Mouse (Mus musculus) A20 (cell line): ENCODE data around the gene Vps51.
A peak's percentile ranks its signal among the peaks of the same experiment; 100 is the strongest.

Source experiments
- DNase-seq: peaks from one replicate; pipeline ENCODE4 v3.0.0-alpha.2; 2011; ENCODE audit warnings: low read depth, low spot score

Gene Vps51

DNA sequence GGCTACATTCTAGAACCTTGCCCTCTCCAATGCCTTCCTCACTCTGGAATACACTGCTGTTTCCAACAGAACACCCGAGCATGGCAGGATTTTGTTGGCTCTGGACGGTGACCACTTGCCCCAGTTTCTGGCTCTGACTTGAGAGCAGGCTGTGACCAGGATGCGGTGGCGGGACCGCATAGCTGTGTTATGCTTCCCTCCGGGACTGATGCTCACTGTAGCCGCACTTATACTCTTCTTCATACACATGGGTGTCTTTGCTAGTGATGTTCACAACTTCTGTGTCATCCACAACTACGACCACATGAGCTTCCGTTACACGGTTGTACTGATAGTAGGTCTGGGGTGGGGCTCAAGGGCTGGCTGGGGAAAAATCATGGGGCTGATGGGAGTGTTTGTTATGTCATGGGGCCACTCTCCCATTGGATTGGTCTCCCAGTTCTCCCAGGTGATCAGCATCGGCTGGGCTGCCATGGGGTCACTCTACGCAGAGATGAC lies 3.0 kb upstream of the Vps51 start, which contains the start of gene Tmem262:
Gene Tmem262, plus strand, starts transcription at position 51 of the 498 bp plus-strand sequence.
- DNase-seq: no peak

DNA sequence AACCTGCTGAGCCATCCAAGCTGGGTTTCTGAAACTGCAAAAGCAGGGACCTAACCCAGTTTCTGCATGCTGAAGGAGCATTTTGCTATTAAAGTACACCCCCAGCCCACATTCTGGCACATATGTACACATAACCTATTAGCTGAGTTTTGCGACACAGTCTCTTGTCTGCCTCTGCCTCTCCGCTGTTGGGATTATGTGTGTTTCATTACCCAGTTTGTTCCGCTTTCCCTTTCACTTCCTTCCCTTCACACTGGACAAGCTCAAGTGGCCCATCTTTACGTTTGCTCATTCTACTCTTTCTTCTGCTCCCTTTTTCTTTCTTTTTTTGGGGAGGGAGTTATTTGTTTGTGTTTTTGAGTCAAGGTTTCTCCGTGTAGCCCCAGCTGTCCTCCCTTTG lies 3.1 kb downstream of the Vps51 start:
- DNase-seq: peak; percentile 85

DNA sequence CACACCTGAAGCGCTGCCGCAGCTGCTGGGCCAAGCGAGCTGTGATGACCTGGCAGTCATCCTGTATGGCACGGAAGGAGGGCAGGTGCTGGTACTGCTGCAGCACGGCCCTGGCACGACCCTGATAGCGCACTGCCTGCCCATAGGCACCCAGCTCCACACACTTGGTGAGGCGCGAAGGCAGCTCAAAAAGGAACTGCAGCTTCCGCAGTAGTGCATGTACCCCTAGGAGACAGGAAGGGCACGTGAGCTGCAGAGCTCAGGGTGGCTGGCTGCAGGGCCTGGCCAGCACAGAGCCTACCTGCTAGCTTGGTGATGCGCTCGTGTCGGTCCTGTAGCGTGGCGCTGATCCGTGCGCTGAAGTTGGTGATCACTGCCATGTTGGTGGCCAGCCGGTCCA lies 5.8 kb downstream of the Vps51 start:
- DNase-seq: no peak

DNA sequence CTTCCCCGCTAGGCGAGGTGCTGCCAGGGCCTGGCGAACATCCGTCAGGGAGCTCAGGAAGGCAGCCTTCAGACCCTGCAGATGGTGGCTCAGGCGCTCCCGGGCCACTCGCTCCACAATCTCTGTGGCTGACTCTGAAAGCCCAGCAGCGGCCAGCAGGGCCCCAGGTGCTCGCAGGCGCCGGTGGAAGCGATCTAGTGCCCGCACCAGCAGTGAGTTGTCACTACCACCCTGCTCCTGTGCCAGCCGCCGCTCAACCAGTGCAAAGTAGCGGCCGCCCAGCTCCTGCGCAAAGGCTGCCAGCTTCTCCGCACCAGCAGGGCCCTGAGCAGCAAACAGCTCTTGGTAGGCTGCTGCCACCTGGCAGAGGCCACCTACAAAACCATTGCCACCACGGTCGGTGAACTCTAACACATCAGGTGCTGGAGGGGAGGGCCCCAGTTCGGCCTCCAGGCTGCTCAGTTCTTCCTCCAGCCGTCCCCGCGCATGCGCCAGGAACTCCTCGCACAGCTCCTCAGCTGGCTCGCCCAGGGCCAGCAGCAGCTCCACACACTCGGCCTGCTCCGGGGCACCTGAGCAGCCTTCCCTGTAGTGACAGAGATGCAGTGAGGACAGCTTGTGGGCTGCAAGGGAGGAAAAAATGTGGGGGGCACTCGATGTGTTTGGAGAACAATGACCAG lies 6.3 kb downstream of the Vps51 start:
- no peak for DNase-seq

DNA sequence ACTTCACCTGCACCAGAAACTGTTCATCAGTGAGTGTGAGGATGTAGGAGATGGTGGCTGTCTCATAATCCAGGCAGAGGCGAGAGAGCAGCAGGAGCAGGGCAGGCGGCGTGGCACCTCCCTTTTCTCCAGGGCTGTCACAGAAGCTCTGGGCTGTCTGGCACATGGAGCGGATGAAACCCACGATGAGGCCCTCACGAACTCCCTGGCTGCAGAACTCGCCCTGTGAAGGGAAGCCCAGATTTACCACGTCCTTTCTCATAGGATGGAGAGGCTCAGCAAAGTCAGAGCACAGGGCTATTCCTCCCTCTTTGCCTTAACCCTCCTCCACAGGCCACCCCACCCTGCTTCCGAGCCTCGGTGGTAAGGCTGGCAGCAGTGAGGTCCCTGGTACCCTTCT lies 7.2 kb downstream of the Vps51 start:
- DNase-seq: no peak

DNA sequence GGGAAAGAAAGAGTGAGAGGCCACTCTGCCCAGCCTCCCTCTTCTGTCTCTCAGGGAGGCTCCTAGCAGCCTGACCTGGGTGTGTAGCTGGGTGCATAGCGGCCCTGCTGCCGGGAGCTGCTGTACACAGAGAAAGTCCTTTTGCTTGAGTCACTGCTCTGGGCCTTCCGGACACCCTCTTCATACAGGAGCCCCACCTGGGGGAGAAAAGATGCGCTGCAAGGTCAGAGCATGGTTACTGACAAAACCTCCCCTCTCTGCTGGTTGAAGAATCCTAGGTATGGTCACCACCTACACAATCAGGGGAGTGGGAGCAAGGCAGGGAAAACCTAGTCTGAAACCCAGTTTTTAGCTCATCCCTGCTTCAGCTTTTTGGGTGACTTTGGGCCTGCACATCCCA lies 8.1 kb downstream of the Vps51 start:
- DNase-seq: no peak

DNA sequence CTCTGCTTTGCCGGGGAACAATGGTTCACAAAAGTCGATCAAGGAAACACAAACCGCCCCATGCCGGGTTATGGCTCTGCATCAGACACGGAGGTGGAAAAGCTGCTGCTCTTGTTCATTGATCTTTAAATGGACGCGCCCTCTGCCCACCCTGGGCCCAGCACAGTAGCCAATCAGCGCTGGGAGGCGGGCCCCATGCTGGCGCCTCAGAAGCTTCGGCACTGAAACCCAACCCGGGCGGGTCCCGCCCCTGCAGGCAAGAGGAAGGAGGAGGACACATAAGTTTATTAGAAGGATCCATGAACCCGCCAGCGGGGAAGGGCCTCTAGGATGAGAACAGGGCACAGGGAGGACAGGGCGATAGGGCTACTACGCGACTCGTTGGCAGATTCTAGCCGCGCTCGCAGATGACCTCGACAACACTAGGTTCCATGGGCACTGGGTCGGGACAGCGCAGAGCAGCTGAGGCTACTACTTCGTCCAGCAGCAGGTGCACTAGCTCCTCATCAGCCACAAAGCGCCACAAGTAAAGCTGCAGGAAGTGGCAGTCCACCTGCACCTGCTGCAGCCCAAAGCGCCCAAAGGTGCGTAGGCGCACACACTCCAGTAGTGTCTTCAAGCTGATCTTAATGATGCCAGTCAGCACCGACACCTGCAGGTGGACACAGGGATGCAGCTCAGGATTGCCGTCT lies 9.2 kb downstream of the Vps51 start, which contains the start of gene Tm7sf2:
Gene Tm7sf2, minus strand, starts transcription at position 650 of the 692 bp plus-strand sequence.
- DNase-seq: peak; percentile 96

DNA sequence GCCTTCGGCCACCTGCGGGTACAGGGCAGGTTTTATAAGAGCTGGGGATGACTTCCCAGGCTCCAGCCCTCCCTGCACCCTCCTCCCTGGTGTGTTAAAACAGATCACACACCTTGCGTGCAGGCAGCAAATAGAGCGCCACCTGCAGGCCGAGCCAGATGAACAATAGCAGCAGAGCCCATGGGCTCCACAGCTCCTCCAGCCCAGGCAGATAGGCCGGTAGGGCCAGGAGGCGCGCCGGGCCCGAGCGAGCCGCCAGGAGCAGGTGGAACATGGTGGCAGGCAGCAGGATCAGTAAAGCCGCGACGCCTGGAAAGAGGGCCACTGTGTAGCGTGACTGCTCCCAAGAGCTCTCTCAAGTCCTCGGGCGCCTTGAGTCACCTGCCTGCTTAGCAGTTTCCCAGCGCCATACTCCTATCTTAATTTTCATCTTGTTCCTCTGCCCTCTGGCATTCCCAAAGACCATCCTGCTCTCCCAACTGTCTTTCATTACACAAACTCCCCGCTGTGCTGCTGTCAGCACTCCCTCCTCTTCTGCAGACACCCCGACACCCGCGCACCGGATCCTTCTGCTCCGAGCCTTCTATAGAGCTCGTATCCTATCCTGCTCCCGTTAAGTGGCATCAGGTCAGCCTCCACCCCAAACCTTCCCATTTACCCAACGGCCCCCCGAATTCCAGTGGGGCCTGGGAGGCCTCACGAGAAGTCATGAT lies 9.9 kb downstream of the Vps51 start:
- DNase-seq: peak; percentile 92

DNA sequence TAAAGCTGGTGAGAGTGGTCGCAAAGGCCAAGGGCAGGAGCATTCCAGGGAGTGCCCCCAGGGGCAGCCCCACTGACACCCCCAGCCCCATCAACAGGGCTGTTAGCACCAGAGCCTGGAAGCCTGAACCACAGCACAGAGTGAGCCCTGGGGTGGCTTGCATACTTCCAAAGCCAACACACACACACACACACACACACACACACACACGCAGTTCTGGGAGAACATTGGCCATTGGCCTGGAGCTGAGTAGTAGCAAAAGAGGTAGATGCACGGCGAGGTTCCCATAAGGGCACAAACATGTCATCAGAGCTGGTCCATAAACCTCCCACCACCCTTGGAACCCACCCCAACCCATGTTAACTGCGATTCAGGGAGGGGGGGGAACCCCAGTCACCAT lies 10.5 kb downstream of the Vps51 start:
- no peak for DNase-seq

DNA sequence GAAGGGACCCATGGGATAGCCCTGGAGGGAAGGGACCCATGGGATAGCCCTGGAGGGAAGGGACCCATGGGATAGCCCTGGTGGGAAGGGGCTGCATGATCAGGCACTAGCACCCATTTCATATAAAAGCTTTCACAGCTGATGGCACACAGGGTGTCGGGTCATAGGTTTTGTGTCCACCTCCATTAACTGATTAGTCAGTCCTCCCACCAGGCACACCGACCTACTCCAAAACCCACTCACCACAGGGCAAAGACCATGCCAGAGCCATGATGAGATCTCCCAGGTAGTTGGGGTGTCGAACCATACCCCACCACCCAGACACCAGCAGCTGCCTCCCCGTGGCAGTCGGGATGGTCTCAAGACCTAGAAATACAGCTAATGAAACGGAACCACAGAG lies 13.9 kb downstream of the Vps51 start:
- DNase-seq: no peak

DNA sequence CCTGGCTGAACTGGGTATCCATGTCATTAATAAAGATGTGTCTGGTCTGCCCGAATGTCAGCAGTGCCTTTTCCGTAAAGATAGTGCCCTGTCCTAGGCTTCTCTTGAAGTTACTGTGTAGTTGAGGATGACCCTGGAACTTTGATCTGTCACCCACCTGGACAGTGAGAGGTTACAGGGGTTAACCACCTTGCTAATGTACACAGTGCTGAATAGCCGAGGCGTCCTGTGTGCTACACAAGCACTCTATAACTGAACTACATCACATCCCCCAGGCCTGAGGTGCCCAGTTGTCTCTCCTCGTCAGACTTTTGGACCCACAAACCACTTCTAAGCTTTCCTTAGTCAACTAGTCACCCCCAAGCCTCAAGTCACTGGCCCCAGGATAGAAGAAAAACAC lies 14.6 kb downstream of the Vps51 start:
- no peak for DNase-seq

DNA sequence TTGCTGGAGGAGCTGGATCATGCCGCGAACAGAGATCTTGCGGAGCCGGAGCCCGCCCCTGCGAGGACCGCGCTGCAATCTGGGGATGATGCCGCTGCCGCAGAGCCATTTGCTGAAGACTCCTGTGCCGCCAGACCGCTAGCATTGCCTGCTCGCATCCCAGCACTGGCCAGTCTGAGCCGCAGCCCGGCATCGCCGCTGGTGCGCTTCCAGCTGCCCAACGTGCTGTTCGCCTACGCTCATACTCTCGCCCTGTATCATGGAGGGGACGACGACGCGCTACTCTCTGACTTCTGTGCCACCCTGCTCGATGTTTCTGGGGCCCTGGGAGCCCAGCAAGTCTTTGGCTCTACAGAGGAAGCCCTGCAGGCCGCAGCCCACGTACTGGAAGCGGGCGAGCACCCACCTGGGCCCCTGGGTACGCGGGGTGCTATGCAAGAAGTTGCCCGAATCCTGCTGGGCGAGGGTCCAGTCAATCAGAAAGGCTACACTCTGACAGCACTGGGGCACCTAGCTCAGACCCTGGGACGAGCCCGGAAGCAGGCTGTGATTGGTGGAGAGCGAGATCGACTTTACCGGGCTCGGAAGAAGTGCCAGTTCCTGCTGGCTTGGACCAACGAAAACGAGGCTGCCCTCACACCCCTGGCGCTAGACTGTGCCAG lies 15.3 kb downstream of the Vps51 start:
- peak; percentile 88 for DNase-seq

DNA sequence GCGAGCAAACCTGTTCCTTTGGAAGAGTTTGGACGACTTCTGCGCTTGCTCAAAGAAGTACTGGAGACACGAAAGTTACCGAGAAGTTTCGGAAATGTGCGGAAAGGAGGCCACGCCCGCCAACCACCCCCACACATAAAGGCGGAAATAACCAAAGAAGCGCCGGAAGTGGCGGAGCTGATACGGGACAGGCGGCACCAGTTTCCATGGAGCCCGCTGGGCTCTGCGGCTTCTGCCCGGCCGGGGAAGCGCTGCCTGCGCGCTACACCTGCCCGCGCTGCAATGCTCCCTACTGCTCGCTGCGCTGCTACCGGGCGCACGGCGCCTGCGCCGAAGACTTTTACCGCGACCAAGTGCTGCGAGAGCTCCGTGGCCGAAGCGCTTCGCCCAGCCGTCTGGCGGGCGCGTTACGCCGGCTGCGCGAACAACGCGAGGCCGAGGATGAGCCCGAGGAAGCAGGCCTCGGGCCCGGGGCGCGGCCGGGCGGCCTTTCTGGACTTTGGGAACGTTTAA lies 16.0 kb downstream of the Vps51 start, which contains the start of gene Znhit2:
Gene Znhit2, plus strand, starts transcription at position 172 of the 513 bp plus-strand sequence.
- DNase-seq: peak; percentile 95

DNA sequence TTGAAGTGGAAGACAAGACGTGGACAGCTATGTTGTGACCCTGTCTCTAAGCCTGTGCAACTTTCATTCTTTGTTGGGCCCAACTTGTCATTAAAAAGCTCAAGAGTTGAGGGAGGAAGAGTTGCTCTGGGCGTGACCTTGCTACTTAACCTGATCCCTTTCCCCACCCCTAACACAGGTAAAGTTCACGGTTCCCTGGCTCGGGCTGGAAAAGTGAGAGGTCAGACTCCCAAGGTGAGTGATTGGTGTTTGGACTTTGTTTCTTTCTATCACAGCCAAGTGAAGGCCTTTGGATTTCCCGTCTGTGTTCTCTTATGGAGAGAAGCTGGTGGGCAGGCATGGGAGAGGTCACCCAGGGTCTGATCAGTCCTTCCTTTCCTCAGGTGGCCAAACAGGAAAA lies 18.1 kb downstream of the Vps51 start:
- no peak for DNase-seq

DNA sequence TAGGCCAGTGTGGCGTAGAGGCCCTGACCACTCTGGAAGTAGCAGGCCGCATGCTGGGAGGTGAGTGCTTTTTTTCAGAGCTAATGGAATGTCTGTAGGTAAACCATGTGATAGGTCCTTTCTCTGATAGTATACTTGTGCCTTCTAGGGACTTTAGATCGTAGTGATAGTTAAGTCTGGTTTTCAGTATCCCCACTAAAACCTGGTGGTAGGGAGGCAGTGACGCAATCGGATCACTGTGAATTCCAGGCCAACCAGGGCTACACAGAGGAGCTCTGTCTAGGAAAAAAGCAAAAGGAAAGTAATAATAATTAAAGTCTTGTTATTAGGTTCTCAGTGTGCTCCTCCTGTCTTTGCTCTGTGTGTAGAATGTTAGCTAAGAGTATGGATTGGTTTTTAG lies 18.5 kb downstream of the Vps51 start:
- DNase-seq: no peak

DNA sequence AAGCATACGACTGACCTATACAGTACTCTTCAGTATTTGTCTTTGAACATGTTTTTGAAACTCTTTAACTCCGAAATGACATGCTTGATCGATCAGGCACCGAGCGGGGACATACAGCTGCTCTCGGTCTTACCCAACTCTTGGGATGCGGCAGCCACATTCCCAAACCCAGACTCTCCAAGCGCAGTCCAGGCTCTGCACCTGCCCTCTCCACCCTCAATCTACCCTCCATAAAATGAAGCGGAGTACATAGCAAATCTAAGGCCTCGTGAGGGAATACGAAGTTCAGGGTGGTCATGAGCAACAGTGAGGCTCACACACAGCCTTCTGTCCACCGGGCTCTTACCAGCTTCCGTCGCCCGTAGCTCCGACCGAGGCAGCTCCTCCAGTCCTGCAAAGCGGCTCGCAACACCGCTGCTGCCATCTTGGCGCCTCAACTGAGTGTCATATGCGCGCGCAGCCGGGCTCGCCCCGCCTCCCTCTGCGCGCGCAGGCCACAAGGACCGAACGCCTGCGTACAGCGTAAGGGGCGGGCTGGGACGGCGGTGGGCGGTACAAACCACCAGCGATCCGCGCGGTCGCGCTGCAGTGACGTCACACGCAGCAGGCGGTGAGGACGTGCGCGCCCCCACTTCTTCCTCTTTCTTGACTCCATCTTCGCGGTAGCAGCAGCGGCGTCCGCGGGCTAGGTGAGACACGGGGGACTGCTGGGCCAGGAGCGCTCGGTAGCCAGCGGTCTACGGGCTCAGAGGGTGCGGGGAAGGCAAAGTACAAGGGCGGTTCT lies 19.5 kb downstream of the Vps51 start, which contains the start of the genes Mrpl49 and Fau:
Gene Mrpl49, minus strand, starts transcription at position 473 of the 784 bp plus-strand sequence.
Gene Fau, plus strand, starts transcription at position 532 of the 784 bp plus-strand sequence.
- peak; percentile 99 for DNase-seq

DNA sequence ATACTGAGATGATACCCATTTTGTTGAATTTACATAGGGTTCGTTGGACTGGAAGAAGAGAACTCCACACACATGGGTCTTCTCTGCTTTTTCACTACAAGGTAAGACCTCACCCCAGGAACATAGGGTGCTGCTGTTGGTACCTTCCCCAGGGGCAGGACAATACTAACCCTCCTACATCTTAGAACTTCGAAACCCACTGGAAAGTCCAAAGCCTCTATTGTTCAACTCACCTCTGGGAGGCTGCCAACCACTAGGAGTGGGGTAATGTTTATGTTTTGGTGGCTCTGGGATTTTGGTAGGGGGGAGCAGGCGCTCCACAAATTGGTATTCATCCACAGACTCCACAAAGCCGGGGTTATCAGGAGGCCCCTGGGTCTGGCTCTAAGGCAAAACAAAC lies 20.3 kb downstream of the Vps51 start:
- no peak for DNase-seq

DNA sequence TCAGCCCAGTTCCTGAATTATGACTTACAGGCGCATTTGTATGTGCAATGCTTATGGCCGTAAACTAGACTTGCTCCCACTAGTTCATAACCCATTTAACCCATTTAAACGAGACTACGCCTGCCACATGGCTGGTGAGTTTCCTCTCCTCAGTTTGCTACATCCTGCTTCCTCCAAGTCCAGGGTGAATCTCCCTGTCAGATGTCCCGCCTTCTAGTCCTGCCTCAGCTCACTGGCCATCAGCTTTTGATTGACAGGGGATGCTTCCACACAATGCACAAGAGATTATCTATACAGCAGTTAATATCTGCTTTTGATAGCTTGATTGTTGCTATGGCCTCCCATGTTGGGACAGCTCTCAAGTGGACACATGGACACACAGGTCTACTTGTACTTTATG lies 22.7 kb downstream of the Vps51 start:
- DNase-seq: no peak

DNA sequence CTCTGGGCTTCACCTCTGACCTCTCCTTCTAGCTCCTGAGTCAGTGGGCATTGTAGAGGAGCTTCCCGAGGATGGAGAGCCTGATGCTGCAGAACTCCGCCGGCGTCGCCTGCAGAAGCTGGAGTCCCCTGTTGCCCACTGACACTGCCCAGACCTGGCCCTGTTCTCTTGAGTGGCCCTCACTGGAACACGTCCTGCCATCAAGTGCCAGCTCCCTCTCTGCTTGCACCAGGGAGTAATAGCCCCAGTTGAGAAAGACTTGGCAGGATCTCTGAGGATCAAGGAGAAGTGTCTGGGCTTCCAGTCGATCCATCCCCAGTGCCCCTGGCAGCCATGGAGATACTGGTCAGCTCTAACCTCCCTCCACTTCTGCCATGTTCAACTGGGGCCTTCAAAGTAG lies 24.5 kb downstream of the Vps51 start:
- DNase-seq: no peak

DNA sequence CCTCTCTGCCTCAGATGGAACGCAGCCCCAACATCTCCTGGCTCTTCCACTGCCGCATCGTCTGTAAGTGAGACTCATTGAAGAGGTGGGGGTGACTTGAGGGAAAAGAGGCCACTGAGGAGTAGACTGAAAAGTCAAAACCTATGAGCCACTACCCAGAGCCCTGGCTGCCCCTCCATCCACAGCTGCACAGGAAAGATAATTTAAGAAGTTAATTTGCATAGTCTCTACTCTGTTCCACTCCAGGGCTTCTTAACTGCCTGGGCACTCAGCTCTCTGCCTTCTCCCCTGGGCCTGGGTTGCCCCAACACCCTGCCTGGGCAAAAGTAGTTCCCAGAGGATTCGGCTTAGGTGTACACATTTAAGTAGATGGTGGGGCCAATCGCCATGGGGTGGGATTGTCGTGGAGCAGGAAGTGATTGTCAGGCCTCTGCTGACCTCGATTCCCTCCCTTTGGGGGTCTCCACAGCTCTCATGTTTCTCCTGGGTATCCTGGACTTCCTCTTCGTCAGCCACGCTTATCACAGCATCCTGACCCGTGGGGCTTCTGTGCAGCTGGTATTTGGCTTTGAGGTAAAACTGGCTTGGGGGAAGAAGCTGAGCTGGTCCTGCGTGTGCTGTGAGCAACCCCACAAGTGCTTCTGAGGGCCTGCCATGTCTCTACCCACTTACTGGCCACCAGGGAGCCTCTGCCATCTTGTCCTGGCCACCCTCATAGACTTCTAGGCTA lies 28.2 kb downstream of the Vps51 start:
- DNase-seq: peak; percentile 91
